Mouse (Mus musculus) liver, embryonic 18 days (tissue): ENCODE data around the gene Gm5108. TPM values are rescaled to one million over a fixed set of nuclear protein-coding genes. Genes with fewer than 3 reads are reported as not detected.

Experiments used
- polyA plus RNA-seq: library from polyadenylated mRNA; depleted of rRNA; stranded (reverse); fragments of >200 nt; gene quantifications from 2 replicates; pipeline ENCODE4 v1.2.3, GENCODE M21; 2012; rRNA removed

The Gm5108 gene
- not detected in 2 replicates for polyA plus RNA-seq

GRCm38 (mm10) chr5:67941369-67941768 is at the start of gene Gm5108:
Gm5108 (plus strand) TSS chr5:67941669.

GRCm38 (mm10) chr5:67946321-67946720 is 4.9 kb downstream of the Gm5108 start, which contains the start of gene Gm21905:
Gm21905 (minus strand) TSS chr5:67946421.

Other genes starting within 250 kb of the Gm5108 start
- gene Atp8a1, start 94.2 kb upstream of the Gm5108 start, polyA plus RNA-seq: 11.4 and 13.1 TPM in 2 replicates
- not detected in 2 replicates for gene Gm21905, start 4.8 kb downstream of the Gm5108 start, polyA plus RNA-seq
- not detected in 2 replicates for gene Grxcr1, start 90.2 kb downstream of the Gm5108 start, polyA plus RNA-seq